In genomic region chr11:116101931-116102381, GRCm38 (mm10) we compare ENCODE assay signal across 8 mouse cellular contexts. TPM values are rescaled to one million over a fixed set of nuclear protein-coding genes. Genes with fewer than 3 reads are reported as not detected.
DNase-seq lines count a peak whose midpoint lies in the region; ATAC-seq lines count a peak whose summit lies in the region.

No protein-coding gene starts in this region.

- peak; percentile 32 for DNase-seq in embryo, embryonic 10 days (ENCODE audit: low spot score)
- DNase-seq in embryo, embryonic 11 days, result no peak
- DNase-seq in heart, postnatal 10 days, result peak; percentile 79 to 81
- DNase-seq in kidney, postnatal 4 days, result peak; percentile 55 to 67
- DNase-seq in cerebellum, adult 9-10 months, result no peak
- DNase-seq in urinary bladder, postnatal 10 days (ENCODE audit: low spot score), result no peak

- H3K27me3 ChIP-seq in embryonic facial prominence, embryonic 15.5 days, result peaks cover 17% of the 10 kb centered on the region
- peaks cover 13% of the 10 kb centered on the region for H3K27me3 ChIP-seq in midbrain, embryonic 15.5 days (replicated peaks)

- no peak overlapping the region for H3K9ac ChIP-seq in embryonic facial prominence, embryonic 15.5 days
- H3K9ac ChIP-seq in midbrain, embryonic 15.5 days, result no peak overlapping the region

- no peaks in the 10 kb centered on the region for H3K9me3 ChIP-seq in embryonic facial prominence, embryonic 15.5 days (replicated peaks)
- no peaks in the 10 kb centered on the region for H3K9me3 ChIP-seq in midbrain, embryonic 15.5 days

- 13% methylated on average over 10 of the region's 11 CpGs for WGBS in embryonic facial prominence, embryonic 15.5 days
- 27% methylated on average over 11 of the region's 11 CpGs for WGBS in midbrain, embryonic 15.5 days

- H3K27ac ChIP-seq in embryonic facial prominence, embryonic 15.5 days (replicated peaks), result peak overlapping the region; percentile 90
- H3K27ac ChIP-seq in midbrain, embryonic 15.5 days, result peak overlapping the region; percentile 76

- peaks cover 57% of the 10 kb centered on the region for H3K4me1 ChIP-seq in embryonic facial prominence, embryonic 15.5 days
- peaks cover 22% of the 10 kb centered on the region for H3K4me1 ChIP-seq in midbrain, embryonic 15.5 days

- H3K4me3 ChIP-seq in embryonic facial prominence, embryonic 15.5 days (replicated peaks), result no peak overlapping the region
- no peak overlapping the region for H3K4me3 ChIP-seq in midbrain, embryonic 15.5 days

- no peaks in the 10 kb centered on the region for H3K36me3 ChIP-seq in embryonic facial prominence, embryonic 15.5 days
- no peaks in the 10 kb centered on the region for H3K36me3 ChIP-seq in midbrain, embryonic 15.5 days (replicated peaks)

- intact Hi-C loops in heart, postnatal 10 days (cut with DNase I), result no loop called here

- peak overlapping the region; percentile 24 for H3K4me2 ChIP-seq in embryonic facial prominence, embryonic 15.5 days (replicated peaks)
- no peak overlapping the region for H3K4me2 ChIP-seq in midbrain, embryonic 15.5 days

- ATAC-seq in embryonic facial prominence, embryonic 15.5 days (ENCODE audit: insufficient number of reproducible peaks, low FRiP score, low TSS enrichment, low read depth), result peak; percentile 52
- ATAC-seq in midbrain, embryonic 15.5 days (replicated peaks), result peak; percentile 66

RNA-seq across cellular contexts. Expression of gene Wbp2, which starts 15.2 kb away (rescaled TPM):
- 68.6 and 90.8 TPM in 2 replicates for polyA plus RNA-seq in embryonic facial prominence, embryonic 15.5 days (2015; fragmentation: Nextera tagmentation; extraction: Ambion mirVana)
- total RNA-seq in heart, postnatal 10 days (2021), result 10 to 100 TPM; 96.6 to 99.5 TPM
- polyA plus RNA-seq in midbrain, embryonic 15.5 days (2015; fragmentation: Nextera tagmentation; extraction: Ambion mirVana), result 165 and 173 TPM in 2 replicates

RNA-seq across cellular contexts. Expression of gene Unc13d, which starts 24.2 kb away (rescaled TPM):
- 4.3 and 4.8 TPM in 2 replicates for polyA plus RNA-seq in embryonic facial prominence, embryonic 15.5 days (2015; fragmentation: Nextera tagmentation; extraction: Ambion mirVana)
- total RNA-seq in heart, postnatal 10 days (2021), result 1 to 10 TPM in 1 of 2 experiments, under 1 TPM in 1; 0.52 to 1.0 TPM
- polyA plus RNA-seq in midbrain, embryonic 15.5 days (2015; fragmentation: Nextera tagmentation; extraction: Ambion mirVana), result 0.70 and 1.5 TPM in 2 replicates

RNA-seq across cellular contexts. Expression of gene Trim47, which starts 25.1 kb away (rescaled TPM):
- polyA plus RNA-seq in embryonic facial prominence, embryonic 15.5 days (2015; fragmentation: Nextera tagmentation; extraction: Ambion mirVana), result 25.1 and 27.6 TPM in 2 replicates
- total RNA-seq in heart, postnatal 10 days (2021), result 10 to 100 TPM; 43.3 to 49.7 TPM
- 10.5 and 12.2 TPM in 2 replicates for polyA plus RNA-seq in midbrain, embryonic 15.5 days (2015; fragmentation: Nextera tagmentation; extraction: Ambion mirVana)

RNA-seq across cellular contexts. Expression of gene Trim65, which starts 29.0 kb away (rescaled TPM):
- polyA plus RNA-seq in embryonic facial prominence, embryonic 15.5 days (2015; fragmentation: Nextera tagmentation; extraction: Ambion mirVana), result 5.2 and 6.1 TPM in 2 replicates
- 1 to 10 TPM; 5.4 to 6.3 TPM for total RNA-seq in heart, postnatal 10 days (2021)
- polyA plus RNA-seq in midbrain, embryonic 15.5 days (2015; fragmentation: Nextera tagmentation; extraction: Ambion mirVana), result 2.7 and 3.1 TPM in 2 replicates

RNA-seq across cellular contexts. Expression of gene Mrpl38, which starts 36.7 kb away (rescaled TPM):
- 86.9 and 93.7 TPM in 2 replicates for polyA plus RNA-seq in embryonic facial prominence, embryonic 15.5 days (2015; fragmentation: Nextera tagmentation; extraction: Ambion mirVana)
- total RNA-seq in heart, postnatal 10 days (2021), result 10 to 100 TPM; 55.9 to 56.8 TPM
- polyA plus RNA-seq in midbrain, embryonic 15.5 days (2015; fragmentation: Nextera tagmentation; extraction: Ambion mirVana), result 81.7 and 85.1 TPM in 2 replicates

Comparison
In these comparisons a context has a peak if more than half of its experiments do, and no peak if none do; other contexts are left out.
1. DNase-seq: peak in embryo, embryonic 10 days (single experiment), heart, postnatal 10 days (2 of 2) and kidney, postnatal 4 days (2 of 2); none in embryo, embryonic 11 days (single experiment), cerebellum, adult 9-10 months (single experiment) and urinary bladder, postnatal 10 days (single experiment).